Mouse (Mus musculus): ENCODE measurements around the gene Fam92b.

GRCm38 (mm10) chr8:120144652-120145301, 32.5 kb downstream of the Fam92b start:
- TF ChIP-seq CTCF (IDR thresholded peaks at IDR 0.05; ENCODE audit: insufficient read depth, low read depth, low read length) (no peak), POLR2A (IDR thresholded peaks at IDR 0.05; ENCODE audit: insufficient read depth, low read depth, low read length) (no peak)
